Mouse (Mus musculus) brain, adult 2 months (tissue): Measurements from ENCODE around the gene Fgfr2.

Experiments used
- DNase-seq: peaks from one replicate; pipeline ENCODE4 v3.0.0; 2011; ENCODE audit warnings: low read depth, low spot score

The Fgfr2 gene

DNA sequence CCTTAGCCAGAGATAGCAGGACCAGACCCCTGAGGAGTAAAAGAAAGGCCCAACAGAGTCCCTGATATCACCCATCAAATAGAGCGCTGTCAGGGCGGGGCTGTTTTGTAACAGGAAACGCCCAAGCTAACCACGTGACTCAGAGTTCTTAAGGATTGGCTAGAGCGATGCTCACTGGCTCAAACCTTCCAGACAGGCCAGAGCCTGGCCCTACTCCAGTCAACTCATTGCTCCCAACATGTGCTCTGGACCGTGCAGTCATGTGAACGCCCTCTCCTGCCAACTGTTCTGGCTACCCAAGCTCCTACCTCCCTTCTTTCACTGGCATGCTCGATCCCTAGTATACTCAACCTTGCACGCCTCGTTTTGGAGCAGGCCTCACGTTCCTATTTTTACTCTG, 399.2 kb downstream of the Fgfr2 start:
- DNase-seq, result peak; percentile 99

DNA sequence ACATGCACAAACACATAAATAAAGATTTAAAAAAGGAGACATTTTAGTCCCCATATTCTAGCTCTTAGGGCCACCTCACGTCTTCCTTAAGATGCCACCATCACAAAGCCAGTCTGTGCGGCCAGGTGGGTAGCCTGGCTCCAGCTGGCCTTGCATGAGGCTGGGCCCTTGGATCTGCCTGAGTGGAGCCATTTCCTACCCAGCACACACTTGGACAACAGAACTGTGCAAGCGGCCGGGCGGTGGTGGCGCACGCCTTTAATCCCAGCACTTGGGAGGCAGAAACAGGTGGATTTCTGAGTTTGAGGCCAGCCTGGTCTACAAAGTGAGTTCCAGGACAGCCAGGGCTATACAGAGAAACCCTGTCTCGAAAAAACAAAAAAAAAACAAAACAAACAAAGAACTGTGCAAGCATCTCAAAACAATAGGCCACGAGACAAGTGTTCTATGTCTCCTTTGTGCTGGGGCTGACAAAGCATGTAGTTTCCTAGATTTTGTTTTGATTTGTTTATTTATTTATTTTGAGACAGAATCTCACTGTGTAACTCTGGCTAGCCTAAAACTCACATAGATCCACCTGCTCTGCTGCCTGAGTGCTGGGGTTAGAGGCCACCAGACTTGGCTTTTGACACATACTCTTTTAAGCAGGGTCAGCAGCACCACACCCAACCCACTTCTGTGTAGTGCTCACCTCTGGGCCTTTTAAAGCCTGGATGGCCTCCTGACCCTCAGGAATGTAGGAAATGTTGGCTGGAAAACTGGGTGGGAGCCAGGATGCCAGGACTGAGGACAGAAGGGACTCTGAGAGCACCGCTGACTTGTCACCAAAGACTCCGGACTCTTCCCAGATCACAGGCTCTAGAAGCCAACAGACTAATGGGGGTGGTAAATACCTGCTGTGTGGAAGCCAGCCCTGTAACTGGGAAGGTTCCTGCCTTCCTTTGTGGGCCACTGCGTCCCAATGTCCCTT, 400.5 kb downstream of the Fgfr2 start:
- DNase-seq, result peak; percentile 81

- peak; percentile 90 for DNase-seq
These were observed 402.6 kb downstream of the Fgfr2 start for GRCm38 (mm10) chr7:132720562-132720961.

GRCm38 (mm10) chr7:132719570-132719969, 403.6 kb downstream of the Fgfr2 start:
- no peak for DNase-seq

- no peak for DNase-seq
These were observed 407.9 kb downstream of the Fgfr2 start for GRCm38 (mm10) chr7:132715259-132715658.

DNA sequence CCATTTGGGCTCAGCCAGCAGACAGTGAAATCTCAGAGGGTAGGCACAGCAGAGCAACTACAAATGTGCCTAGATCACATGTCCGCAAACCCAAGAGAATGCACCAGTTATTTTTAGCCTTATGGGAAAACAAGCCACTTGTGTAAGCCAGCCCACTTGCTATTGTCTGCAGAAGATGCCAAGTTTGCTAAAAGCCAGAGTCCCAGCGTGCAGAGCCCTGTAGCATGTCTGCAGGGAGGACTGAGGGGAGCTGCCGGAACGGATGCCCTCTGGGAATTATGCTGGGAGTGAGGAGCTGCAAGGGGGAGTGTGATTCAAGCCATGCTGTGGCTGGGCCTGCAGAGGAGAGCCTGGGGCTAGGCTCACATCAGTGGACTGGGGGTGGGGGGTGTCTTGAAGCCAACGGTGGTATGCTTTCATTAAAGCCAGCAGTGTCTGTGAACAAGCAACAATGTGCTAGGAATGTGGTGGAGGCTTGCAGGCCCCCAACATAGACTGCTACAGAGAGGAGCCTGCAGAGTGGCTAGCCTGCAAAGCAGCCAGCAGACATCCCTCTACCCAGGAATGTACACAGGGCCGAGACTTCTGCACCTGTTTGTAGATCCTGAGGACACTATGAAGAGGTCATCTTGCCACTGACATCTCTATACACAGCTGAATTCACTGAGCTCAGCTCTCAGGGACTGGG, 408.8 kb downstream of the Fgfr2 start:
- peak; percentile 96 for DNase-seq

GRCm38 (mm10) chr7:132713483-132714126, 409.5 kb downstream of the Fgfr2 start:
- peak; percentile 52 for DNase-seq

DNA sequence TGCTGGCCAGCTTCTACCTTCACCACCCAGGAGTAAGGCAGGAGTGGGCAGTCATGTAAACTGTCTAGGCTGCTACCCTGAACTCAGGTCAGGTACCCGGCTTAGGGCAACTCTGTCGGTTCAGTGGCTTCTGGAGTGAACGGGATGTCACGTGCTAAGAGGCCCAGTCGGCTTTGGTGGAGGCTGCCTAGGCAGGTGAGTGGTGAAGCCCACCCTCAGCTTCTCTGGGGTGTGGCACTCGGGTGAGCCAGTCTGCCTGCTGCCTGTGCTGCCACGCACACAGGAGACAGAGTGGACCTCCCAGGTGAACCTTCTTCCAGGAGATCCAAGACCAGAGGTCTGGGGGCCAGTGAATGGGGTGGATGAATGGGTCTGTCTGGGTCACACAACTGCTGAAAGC, 410.2 kb downstream of the Fgfr2 start:
- no peak for DNase-seq

DNA sequence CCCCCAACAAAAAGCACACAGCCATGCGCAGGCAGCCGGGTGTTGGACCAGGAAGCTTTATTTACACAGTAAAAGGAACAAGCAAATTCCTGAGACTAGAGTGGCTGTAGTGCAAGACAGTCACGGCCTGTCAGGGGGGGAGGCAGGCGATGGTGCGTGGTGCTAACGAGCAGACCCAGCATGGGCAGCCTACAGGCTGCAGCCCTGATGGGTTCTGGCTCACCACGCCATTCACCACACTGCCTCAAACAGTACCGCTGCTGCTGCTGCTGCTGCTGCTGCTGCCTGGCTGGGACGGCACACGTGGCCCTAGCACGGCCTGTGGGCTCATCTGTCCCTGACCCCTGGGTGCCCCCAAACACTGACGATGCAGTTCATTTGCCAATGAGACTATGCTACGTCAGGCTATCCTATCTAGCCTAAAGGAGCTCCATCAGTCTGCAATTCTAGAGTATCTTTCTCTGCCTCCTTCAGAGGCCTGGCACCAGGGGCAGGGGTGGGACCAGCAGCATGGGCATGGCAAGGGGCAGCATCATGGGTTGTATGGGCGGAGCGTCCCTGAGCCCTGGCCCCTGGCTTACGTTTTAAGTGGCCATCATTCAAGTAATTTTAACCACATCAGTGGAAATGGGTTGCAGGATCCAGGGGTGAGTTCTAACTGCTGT, 411.0 kb downstream of the Fgfr2 start:
- DNase-seq, result no peak

DNA sequence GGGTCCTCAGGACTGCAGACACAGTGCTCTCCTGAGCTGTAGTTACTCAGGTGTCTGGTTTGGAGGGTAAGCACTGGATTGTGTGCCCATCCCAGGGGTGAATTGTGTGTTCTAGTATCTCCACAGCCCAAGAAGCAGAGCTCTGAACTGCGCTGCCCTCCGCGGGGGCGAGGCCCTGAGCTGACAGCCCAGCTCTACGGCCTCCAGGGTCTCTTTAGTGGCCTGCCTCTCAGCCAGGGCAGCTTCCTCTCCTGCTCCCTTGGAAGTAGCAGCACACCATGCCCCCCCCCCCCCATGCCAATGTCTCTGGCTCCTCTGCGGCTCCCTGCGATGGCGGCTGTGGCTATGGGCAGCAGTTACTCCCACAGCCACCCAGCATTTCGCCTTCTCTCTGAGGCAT, 411.6 kb downstream of the Fgfr2 start:
- DNase-seq, result no peak

- DNase-seq, result no peak
These were observed 418.0 kb downstream of the Fgfr2 start for GRCm38 (mm10) chr7:132705130-132705529.

DNA sequence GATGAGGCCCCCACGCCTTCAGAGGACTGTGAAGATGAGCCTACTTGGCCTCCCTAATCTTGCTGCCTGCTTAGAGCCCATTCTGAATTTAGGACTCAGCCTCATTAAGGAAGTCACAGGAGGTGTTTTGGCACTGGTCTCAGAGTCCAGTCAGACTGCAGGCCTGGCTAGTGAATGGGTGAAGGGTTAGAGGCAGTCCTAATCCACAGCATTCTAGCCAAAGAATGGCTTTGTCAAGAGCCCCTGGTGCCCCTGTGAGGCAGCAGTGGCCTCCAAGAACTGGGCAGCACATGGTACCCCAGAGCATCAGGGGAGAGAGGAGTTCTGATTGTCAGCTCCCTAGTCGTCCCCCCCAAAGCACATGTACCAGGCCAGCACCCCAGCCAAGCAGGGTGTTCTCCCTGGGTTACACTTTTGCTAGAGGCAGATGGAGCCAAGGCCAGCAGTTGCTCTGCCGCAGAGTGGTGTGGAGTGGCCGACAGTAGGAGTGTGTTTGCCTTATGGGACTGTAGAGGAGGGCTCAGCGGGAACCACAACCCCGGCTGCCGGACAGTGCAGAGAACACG, 418.8 kb downstream of the Fgfr2 start:
- DNase-seq, result no peak

- DNase-seq, result no peak
These were observed 419.4 kb downstream of the Fgfr2 start for GRCm38 (mm10) chr7:132703515-132704309.

- peak; percentile 89 for DNase-seq
These were observed 420.6 kb downstream of the Fgfr2 start for GRCm38 (mm10) chr7:132702492-132703070.

DNA sequence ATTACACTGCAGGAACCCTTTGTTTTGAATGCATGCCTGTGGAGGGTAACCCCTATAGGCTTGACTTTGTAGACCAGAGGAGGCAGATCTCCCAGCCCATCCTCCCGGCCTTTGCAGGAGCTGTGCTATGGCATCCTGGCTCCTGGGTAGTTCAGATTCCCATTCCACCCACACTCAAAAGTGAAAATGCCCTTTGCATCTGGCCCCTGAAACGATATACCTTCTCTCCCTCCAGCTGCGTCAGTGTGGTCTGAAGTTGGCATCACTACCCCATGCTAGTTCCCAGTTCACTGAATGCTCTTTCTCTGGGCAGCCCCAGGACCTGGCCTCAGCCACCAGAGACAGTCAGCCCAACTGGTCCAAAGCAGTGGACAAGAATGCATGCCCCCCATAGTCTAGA, 421.1 kb downstream of the Fgfr2 start:
- DNase-seq, result no peak

DNA sequence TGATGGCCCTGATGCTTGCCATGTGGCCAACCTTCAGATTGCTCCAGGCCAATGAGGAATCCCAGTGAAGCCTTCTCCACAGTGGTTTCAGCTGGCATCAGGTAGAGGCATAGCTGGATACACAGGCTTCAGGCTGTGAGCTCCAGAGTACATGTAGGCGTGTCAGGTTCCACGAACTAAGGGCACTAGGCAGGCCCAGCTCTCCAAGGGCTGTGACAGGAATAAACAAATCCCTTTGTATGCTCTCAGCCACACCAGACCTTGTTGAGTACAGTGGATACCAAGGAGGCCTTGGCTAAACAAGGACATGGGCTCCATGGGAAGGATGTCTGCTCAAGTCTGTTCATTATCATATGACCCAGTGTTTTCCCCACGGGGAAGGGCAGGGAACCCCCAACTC, 421.7 kb downstream of the Fgfr2 start:
- no peak for DNase-seq

- peak; percentile 68 for DNase-seq
These were observed 423.0 kb downstream of the Fgfr2 start for GRCm38 (mm10) chr7:132700107-132700506.

GRCm38 (mm10) chr7:132699639-132700038, 423.5 kb downstream of the Fgfr2 start:
- DNase-seq, result no peak

DNA sequence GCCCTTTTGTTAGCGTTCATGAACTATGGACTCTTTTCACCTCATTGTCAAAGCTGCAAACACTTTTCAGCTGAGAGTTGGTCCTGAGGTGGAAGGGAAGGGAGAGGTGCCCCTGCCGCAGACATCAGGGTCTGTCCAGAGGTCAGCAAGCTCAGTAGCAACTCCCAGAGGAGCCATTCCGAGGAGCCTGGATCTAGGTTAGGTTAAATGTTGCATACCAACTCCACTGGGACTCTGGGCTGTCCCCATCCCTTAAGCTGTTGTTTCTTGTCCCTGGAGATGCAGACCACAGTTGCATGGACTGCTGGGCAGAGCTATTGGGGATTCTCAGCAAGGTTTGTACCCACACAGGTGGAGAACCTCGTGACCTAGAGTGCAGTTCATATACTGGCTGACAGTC, 424.0 kb downstream of the Fgfr2 start:
- DNase-seq, result no peak

DNA sequence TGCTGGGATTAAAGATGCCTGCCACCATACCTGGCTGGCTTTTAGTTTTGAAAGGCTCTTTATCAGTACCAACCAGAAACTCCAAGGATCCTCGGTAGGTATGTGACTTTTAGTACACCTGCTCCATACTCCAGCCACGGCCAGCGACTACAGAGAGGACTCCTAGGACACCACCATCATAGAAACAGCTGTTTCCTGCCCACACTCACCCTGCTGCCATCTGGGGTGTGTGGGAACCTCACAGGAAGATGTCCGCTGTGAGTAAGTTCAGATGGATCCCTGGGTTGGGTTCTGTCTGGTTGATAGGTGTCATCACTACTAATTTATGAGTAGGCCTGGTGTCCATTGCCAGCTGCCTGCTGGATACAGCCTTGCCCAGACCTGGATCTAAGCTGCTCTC, 424.4 kb downstream of the Fgfr2 start:
- DNase-seq, result no peak
